Mouse (Mus musculus) cerebellum, adult 2 months (tissue): ENCODE measurements at regions not wholly inside any gene's neighbourhood (a gene's known extent, or its start where the extent isn't known, plus 50 kb on each side); places are given as distances from the start of the nearest gene placed in this dataset.

Experiments
- CTCF ChIP-seq: fragments of 200-500 bp; IDR thresholded peaks from 2 replicates; pipeline ENCODE4 v1.5.1; 2011; ENCODE audit warnings: low read depth, mild to moderate bottlenecking, control low read depth, low read length, moderate library complexity, borderline replicate concordance; ENCODE audit not compliant: insufficient read depth
- POLR2A ChIP-seq: fragments of 200-500 bp; IDR thresholded peaks from 2 replicates; pipeline ENCODE4 v1.6.1; 2011; ENCODE audit warnings: low read length, control low read depth, borderline replicate concordance; ENCODE audit not compliant: insufficient read depth

- no peak for TF ChIP-seq CTCF
- TF ChIP-seq POLR2A, result no peak
These were observed 377.4 kb downstream of the Arl4a start for GRCm38 (mm10) chr12:39660420-39660819.
